Mouse (Mus musculus) spleen, adult 2 months (tissue): ENCODE results near the gene Aggf1.

Source experiments
- CTCF ChIP-seq: fragments of 200-500 bp; IDR thresholded peaks from 2 replicates; pipeline ENCODE4 v1.5.1; 2011; ENCODE audit warnings: mild to moderate bottlenecking, inconsistent platforms; ENCODE audit not compliant: insufficient read depth, insufficient read length, insufficient replicate concordance; ENCODE audit errors: extremely low read depth
- POLR2A ChIP-seq: fragments of 200-500 bp; IDR thresholded peaks from 2 replicates; pipeline ENCODE4 v1.6.1; 2011; ENCODE audit warnings: low read depth, low read length, inconsistent platforms

DNA sequence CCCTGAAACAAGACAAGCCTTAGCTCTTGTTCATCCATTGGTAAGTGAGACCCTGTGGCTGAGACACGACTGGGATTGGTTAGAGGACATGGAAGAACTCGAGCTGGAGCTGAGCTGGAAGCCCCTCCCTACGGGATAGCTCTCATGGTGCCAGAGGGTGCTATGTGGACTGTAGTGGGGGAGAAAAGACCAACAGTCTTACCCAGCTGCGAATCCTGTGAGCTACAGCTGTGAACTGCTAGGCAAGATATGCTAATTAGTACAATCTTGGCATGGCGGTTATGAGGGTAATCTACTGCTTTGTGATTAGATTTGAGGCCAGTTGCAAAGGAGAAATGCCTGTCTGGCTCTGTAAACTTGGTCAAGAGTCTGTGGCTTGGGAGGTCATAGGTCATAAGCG, 56.0 kb downstream of the Aggf1 start:
- TF ChIP-seq CTCF (no peak), POLR2A (no peak)
